Mouse (Mus musculus) megakaryocyte progenitor cell, adult 5-6 weeks (primary cell): ENCODE measurements around the gene Arhgap35. TPM values are rescaled to one million over a fixed set of nuclear protein-coding genes. Genes with fewer than 3 reads are reported as not detected.

ENCODE experiments used
- ATAC-seq: replicated peaks from 2 replicates; pipeline ENCODE4 v1.8.0; 2016; ENCODE audit warnings: mild to moderate bottlenecking, moderate TSS enrichment, inconsistent platforms; ENCODE audit not compliant: poor library complexity
- total RNA-seq, 2 experiments: library from RNA; stranded (forward) in 1 of 2; stranded (reverse) in 1 of 2; fragments of 157-497, 149-512 nt in 1 of 2; fragments of 200-1000 nt in 1 of 2; gene quantifications; 2 replicates each; pipeline versions ENCODE4 v1.2.3 to v1.2.4; 2015 to 2017

Arhgap35 gene
- total RNA-seq, 2 experiments from 2014 or later = 4.6 to 9.2 TPM

- ATAC-seq = no peak
Observed at GRCm38 (mm10) chr7:16525995-16526394, 88.8 kb downstream of the Arhgap35 start.

DNA sequence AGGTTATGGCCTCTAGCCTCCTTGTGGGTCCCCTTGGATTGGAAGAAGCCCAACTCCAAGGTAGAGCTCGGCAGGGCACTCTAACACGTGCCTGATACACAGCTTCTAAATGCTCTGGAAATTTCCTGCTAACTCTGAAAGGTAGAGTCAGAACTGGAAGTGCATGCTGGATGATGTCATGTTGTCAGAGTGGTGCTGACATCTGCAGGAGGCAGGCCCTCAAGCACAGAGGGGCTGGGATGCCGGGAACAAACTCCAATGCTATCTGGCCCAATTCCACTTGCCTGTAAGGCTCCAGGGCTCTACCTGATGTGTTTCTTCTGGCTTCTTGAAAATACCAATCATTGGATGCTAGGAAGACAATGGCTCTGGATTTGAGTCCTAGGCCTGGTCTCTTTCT lies 89.3 kb downstream of the Arhgap35 start:
- no peak for ATAC-seq

DNA sequence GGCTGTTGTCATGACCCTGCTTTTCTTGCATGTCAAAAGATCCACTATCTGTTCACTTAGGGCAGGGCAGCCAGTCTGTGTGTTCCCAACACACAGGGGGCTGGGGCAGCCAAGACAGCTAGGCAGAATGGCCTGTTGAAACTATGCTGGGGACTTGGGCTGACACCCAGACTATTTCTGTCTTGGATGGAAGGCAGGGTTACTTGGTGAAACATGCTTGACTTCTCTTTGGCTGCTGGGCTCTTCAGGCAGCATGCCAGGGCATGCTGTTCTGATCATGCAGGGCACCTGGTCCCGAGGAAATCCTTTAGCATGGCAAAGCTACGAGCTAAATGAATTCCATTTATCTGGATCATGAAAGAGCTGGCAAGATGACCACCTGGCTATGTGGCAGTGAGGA lies 90.5 kb downstream of the Arhgap35 start:
- ATAC-seq = no peak

- ATAC-seq = no peak
Observed at GRCm38 (mm10) chr7:16519310-16519709, 95.5 kb downstream of the Arhgap35 start.

DNA sequence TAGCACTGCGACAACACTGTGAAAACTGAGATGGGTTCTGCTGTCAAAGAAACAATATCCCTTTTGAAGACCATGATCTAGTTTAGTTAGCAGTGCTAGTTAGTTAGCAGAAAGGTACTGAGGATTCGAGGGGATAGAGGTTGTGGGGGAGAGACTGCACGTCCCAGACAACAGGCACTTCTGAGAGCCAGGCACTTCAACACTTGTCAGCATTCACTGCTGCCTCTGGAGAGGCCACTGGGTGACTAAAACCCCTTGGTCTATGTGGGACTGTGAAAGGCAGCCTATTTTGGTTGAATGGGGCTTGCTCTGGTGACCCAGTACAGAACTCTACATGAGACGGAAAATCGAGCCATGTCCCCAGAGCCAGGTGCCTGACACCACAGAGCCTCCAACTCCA lies 97.6 kb downstream of the Arhgap35 start:
- ATAC-seq = no peak

GRCm38 (mm10) chr7:16507284-16507683 lies 107.5 kb downstream of the Arhgap35 start:
- ATAC-seq = peak; percentile 91

GRCm38 (mm10) chr7:16505226-16505593 lies 109.6 kb downstream of the Arhgap35 start:
- peak; percentile 56 for ATAC-seq

- ATAC-seq = peak; percentile 61
Observed at GRCm38 (mm10) chr7:16504573-16505225, 110.1 kb downstream of the Arhgap35 start.

DNA sequence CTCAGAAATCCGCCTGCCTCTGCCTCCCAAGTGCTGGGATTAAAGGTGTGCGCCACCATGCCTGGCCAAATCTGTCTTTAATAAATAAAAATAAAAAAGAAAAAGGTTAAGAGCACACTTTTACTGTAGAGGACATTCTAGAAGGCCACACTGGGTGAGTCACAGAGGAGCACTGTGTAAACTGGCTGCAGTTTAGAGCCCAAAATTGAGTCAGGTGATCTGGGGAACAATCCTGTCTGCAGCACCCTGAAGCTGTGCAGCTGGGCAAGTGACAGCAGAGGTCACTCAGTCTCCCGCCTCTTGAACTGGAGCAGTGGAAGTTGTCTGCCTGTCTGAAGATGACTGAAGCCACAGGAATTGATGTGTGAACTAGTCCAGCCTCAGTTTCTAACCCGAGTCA lies 113.2 kb downstream of the Arhgap35 start:
- no peak for ATAC-seq

- no peak for ATAC-seq
Observed at GRCm38 (mm10) chr7:16499671-16500104, 115.1 kb downstream of the Arhgap35 start.

DNA sequence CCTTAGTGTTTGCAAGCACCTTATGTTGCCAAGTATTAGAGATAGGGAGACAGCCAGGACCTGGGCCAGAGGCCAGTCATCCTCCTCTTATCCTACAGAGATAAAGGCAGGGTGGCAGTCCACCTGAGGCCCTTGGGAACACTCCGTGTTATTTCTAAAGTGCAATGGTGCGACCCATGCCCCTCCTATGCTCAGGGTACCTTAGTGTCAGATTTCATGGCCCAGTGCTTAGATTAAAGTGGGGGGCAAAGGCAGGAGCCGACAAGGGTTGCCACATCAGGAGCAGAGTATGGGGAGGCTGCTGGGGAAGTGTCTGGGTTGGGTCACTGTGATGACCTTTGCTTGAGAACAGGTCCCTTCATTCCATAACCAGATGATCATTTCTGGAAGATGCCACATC lies 118.5 kb downstream of the Arhgap35 start:
- ATAC-seq = no peak

- peak; percentile 73 for ATAC-seq
Observed at GRCm38 (mm10) chr7:16493361-16493760, 121.4 kb downstream of the Arhgap35 start.

DNA sequence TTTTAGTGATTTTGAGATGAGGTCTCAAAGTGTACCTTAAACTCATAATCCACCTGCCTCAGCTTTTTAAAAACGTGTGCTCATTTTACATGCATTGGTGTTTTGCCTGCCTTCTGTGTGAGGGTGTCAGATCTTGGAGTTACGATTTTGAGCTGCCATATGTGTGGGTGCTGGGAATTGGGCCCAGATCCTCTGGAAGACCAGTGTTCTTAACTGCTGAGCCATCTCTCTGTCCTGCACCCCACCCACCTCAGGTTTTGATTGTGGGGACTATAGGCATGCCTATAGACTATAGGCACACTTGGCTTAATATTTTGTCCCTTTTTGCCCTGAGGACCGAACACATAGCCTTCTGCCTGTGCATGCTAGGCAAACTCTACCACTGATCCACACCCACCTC lies 122.6 kb downstream of the Arhgap35 start:
- no peak for ATAC-seq

GRCm38 (mm10) chr7:16491759-16492158 lies 123.0 kb downstream of the Arhgap35 start:
- ATAC-seq = peak; percentile 93

GRCm38 (mm10) chr7:16489948-16490347 lies 124.8 kb downstream of the Arhgap35 start:
- no peak for ATAC-seq

- no peak for ATAC-seq
Observed at GRCm38 (mm10) chr7:16488816-16489215, 126.0 kb downstream of the Arhgap35 start.

GRCm38 (mm10) chr7:16477628-16478027 lies 137.2 kb downstream of the Arhgap35 start, which contains the start of gene Npas1:
Gene Npas1, minus strand, starts transcription at chr7:16477728.
- no peak for ATAC-seq

DNA sequence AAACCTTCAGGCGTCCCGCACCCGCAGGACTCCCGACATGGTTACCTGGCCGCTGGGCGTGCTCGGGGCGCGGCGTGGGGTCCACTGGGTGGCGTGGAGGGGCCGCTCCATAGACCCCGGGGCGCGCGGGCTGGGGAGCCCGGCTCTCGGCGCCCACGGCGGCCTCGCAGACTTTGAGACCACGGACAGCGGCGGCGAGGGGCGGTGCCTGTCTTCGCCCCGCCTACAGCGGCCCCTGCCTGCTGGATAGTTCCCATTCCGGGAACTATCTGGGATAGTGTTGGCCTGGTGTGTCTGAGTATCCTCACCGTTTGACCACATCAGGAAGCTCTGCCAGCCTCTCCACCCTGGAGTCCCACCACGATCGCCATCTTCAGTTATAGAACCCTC lies 138.2 kb downstream of the Arhgap35 start:
- ATAC-seq = 0 out of 2 replicates have a peak, but pooled peaks have one; percentile 40

GRCm38 (mm10) chr7:16475764-16476599 lies 138.8 kb downstream of the Arhgap35 start:
- ATAC-seq = no peak

DNA sequence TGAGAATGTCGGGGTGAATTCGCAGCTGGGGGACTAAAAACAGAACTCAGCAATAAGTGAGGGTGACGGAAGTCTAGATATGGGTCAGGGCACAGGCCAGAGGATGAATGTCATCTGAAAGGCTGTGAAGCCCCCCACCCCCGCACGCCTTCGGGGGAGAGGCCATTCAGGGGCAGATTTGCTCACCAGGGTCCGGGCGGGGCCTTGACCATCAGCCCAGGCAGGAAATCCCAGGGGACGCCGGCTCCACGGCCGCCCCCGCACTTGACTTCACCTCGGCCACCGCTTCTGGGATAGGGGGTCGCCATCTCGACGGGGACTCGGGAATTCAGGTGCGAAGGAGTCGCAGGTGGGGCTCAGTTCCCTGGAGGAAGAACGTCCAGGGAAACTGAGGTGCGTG lies 139.5 kb downstream of the Arhgap35 start:
- no peak for ATAC-seq

DNA sequence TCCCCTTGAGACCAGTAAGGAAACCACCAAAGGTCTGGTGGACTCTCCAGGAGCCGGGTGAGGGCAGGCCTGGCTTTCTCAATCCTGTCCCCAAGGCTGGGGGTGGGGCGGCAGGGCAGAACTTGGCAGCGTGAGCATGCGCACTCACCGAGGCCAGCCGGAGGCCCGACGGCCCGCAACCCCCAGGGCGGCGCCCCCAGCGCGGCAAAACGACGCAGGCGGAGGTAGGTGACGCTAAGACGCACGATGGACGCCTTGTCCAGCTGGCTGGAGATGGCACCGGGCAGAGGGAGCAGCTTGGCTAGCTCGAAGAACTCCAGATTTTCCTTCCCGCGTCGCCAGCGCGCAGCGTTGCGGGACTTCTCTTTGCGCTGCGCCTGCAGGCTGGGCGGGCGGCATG lies 140.3 kb downstream of the Arhgap35 start:
- ATAC-seq = peak; percentile 47; the same call in 1 of the 2 replicates

DNA sequence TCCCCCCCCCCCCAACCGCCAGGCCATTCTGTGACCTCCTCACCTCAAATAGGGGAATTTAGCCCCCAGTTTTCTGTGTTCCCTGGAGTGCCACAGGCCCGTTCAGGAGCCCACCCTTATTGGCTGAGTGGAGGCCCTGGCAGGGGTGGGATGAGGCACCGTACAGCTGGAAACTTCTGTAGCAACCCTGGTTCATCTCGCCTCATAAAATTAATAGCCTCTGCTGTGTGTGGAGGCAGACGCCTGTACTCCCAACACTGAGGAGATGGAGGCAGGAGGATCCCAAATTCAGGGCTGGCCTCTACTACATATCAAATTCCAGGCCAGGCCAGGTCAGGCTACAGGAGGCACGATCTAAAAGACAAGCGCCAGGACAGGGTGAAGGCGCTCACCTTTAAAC lies 140.9 kb downstream of the Arhgap35 start:
- ATAC-seq = no peak
